Mouse (Mus musculus): Measurements from ENCODE around the gene Flt1. TPM values are rescaled to one million over a fixed set of nuclear protein-coding genes. Genes with fewer than 3 reads are reported as not detected.
A peak's percentile ranks its signal among the peaks of the same experiment; 100 is the strongest.

The Flt1 gene
- 11.5 and 13.0 TPM in 2 replicates for polyA plus RNA-seq (2014; fragmentation: Nextera tagmentation; extraction: Ambion mirVana)

- Histone ChIP-seq H3K4me3 (ENCODE audit: low read depth, low read length) (peak within 1 kb of the TSS; percentile 38), H3K9me3 (ENCODE audit: control insufficient read depth, low read depth, low read length) (no peaks in the 10 kb centered on the region), H3K4me1 (ENCODE audit: control insufficient read depth, insufficient read depth, low read length) (peaks cover 14% of the 10 kb centered on the region; the same call in 1 of the 2 replicates), H3K4me2 (replicated peaks; ENCODE audit: low read depth, low read length) (peak within 1 kb of the TSS; percentile 76), H3K27ac (ENCODE audit: low read length) (peak within 1 kb of the TSS; percentile 41; the same call in 1 of the 2 replicates), H3K9ac (replicated peaks; ENCODE audit: low read depth, low read length) (peak within 1 kb of the TSS; percentile 21; the same call in 1 of the 2 replicates), H3K36me3 (ENCODE audit: control insufficient read depth, insufficient read depth, low read length) (no peaks in the 10 kb centered on the region), H3K27me3 (ENCODE audit: control insufficient read depth, insufficient read depth, low read length) (peaks cover 47% of the 10 kb centered on the region)
- ATAC-seq (ENCODE audit: insufficient number of reproducible peaks, insufficient read depth, low FRiP score, low read depth), result peak; percentile 50; the same call in 1 of the 2 replicates
- WGBS, result under 1% methylated on average over 74 of the region's 82 CpGs
Measured at GRCm38 (mm10) chr5:147725831-147726700, at the start of gene Flt1. Gene Flt1, minus strand, starts transcription at chr5:147726011.

GRCm38 (mm10) chr5:147775222-147775621 lies 49.4 kb upstream of the Flt1 start:
- Histone ChIP-seq H3K9ac (replicated peaks; ENCODE audit: low read depth, low read length) (no peak overlapping the region), H3K4me2 (replicated peaks; ENCODE audit: low read depth, low read length) (no peak overlapping the region), H3K4me1 (ENCODE audit: control insufficient read depth, insufficient read depth, low read length) (no peaks in the 10 kb centered on the region), H3K4me3 (ENCODE audit: low read depth, low read length) (no peak overlapping the region), H3K9me3 (ENCODE audit: control insufficient read depth, low read depth, low read length) (no peaks in the 10 kb centered on the region), H3K27ac (ENCODE audit: low read length) (no peak overlapping the region), H3K27me3 (ENCODE audit: control insufficient read depth, insufficient read depth, low read length) (no peaks in the 10 kb centered on the region), H3K36me3 (ENCODE audit: control insufficient read depth, insufficient read depth, low read length) (no peaks in the 10 kb centered on the region)
- ATAC-seq (ENCODE audit: insufficient number of reproducible peaks, insufficient read depth, low FRiP score, low read depth), result no peak
- WGBS, result 80% methylated on average over 7 of the region's 7 CpGs

- ATAC-seq (ENCODE audit: insufficient number of reproducible peaks, insufficient read depth, low FRiP score, low read depth), result no peak
- H3K9me3 ChIP-seq (ENCODE audit: control insufficient read depth, low read depth, low read length), result no peaks in the 10 kb centered on the region
- no peak overlapping the region for H3K4me2 ChIP-seq (replicated peaks; ENCODE audit: low read depth, low read length)
- H3K27me3 ChIP-seq (ENCODE audit: control insufficient read depth, insufficient read depth, low read length), result no peaks in the 10 kb centered on the region
- no peak overlapping the region for H3K4me3 ChIP-seq (ENCODE audit: low read depth, low read length)
- no peaks in the 10 kb centered on the region for H3K4me1 ChIP-seq (ENCODE audit: control insufficient read depth, insufficient read depth, low read length)
- no peak overlapping the region for H3K27ac ChIP-seq (ENCODE audit: low read length)
- H3K36me3 ChIP-seq (ENCODE audit: control insufficient read depth, insufficient read depth, low read length), result no peaks in the 10 kb centered on the region
- WGBS, result 70% methylated on average over 6 of the region's 6 CpGs
- no peak overlapping the region for H3K9ac ChIP-seq (replicated peaks; ENCODE audit: low read depth, low read length)
Measured at GRCm38 (mm10) chr5:147769918-147770317, 44.1 kb upstream of the Flt1 start.

GRCm38 (mm10) chr5:147764061-147764460 lies 38.2 kb upstream of the Flt1 start:
- Histone ChIP-seq H3K36me3 (ENCODE audit: control insufficient read depth, insufficient read depth, low read length) (no peaks in the 10 kb centered on the region), H3K9ac (replicated peaks; ENCODE audit: low read depth, low read length) (no peak overlapping the region), H3K9me3 (ENCODE audit: control insufficient read depth, low read depth, low read length) (no peaks in the 10 kb centered on the region), H3K27ac (ENCODE audit: low read length) (no peak overlapping the region), H3K4me2 (replicated peaks; ENCODE audit: low read depth, low read length) (no peak overlapping the region), H3K4me1 (ENCODE audit: control insufficient read depth, insufficient read depth, low read length) (no peaks in the 10 kb centered on the region), H3K27me3 (ENCODE audit: control insufficient read depth, insufficient read depth, low read length) (no peaks in the 10 kb centered on the region), H3K4me3 (ENCODE audit: low read depth, low read length) (no peak overlapping the region)
- no peak for ATAC-seq (ENCODE audit: insufficient number of reproducible peaks, insufficient read depth, low FRiP score, low read depth)
- 94% methylated on average over 4 of the region's 4 CpGs for WGBS

GRCm38 (mm10) chr5:147761984-147762383 lies 36.2 kb upstream of the Flt1 start:
- Histone ChIP-seq H3K27ac (ENCODE audit: low read length) (no peak overlapping the region), H3K4me3 (ENCODE audit: low read depth, low read length) (no peak overlapping the region), H3K9me3 (ENCODE audit: control insufficient read depth, low read depth, low read length) (no peaks in the 10 kb centered on the region), H3K36me3 (ENCODE audit: control insufficient read depth, insufficient read depth, low read length) (no peaks in the 10 kb centered on the region), H3K27me3 (ENCODE audit: control insufficient read depth, insufficient read depth, low read length) (no peaks in the 10 kb centered on the region), H3K4me2 (replicated peaks; ENCODE audit: low read depth, low read length) (no peak overlapping the region), H3K9ac (replicated peaks; ENCODE audit: low read depth, low read length) (no peak overlapping the region), H3K4me1 (ENCODE audit: control insufficient read depth, insufficient read depth, low read length) (no peaks in the 10 kb centered on the region)
- ATAC-seq (ENCODE audit: insufficient number of reproducible peaks, insufficient read depth, low FRiP score, low read depth), result no peak
- WGBS, result 19% methylated on average over 8 of the region's 8 CpGs

- Histone ChIP-seq H3K9me3 (ENCODE audit: control insufficient read depth, low read depth, low read length) (no peaks in the 10 kb centered on the region), H3K27ac (ENCODE audit: low read length) (no peak overlapping the region), H3K9ac (replicated peaks; ENCODE audit: low read depth, low read length) (no peak overlapping the region), H3K36me3 (ENCODE audit: control insufficient read depth, insufficient read depth, low read length) (no peaks in the 10 kb centered on the region), H3K4me1 (ENCODE audit: control insufficient read depth, insufficient read depth, low read length) (no peaks in the 10 kb centered on the region), H3K27me3 (ENCODE audit: control insufficient read depth, insufficient read depth, low read length) (no peaks in the 10 kb centered on the region), H3K4me2 (replicated peaks; ENCODE audit: low read depth, low read length) (no peak overlapping the region), H3K4me3 (ENCODE audit: low read depth, low read length) (no peak overlapping the region)
- no peak for ATAC-seq (ENCODE audit: insufficient number of reproducible peaks, insufficient read depth, low FRiP score, low read depth)
- WGBS, result 17% methylated on average over 9 of the region's 9 CpGs
Measured at GRCm38 (mm10) chr5:147761275-147761674, 35.5 kb upstream of the Flt1 start.

- no peaks in the 10 kb centered on the region for H3K9me3 ChIP-seq (ENCODE audit: control insufficient read depth, low read depth, low read length)
- H3K27ac ChIP-seq (ENCODE audit: low read length), result no peak overlapping the region
- H3K4me3 ChIP-seq (ENCODE audit: low read depth, low read length), result no peak overlapping the region
- H3K9ac ChIP-seq (replicated peaks; ENCODE audit: low read depth, low read length), result no peak overlapping the region
- ATAC-seq (ENCODE audit: insufficient number of reproducible peaks, insufficient read depth, low FRiP score, low read depth), result no peak
- no peaks in the 10 kb centered on the region for H3K27me3 ChIP-seq (ENCODE audit: control insufficient read depth, insufficient read depth, low read length)
- H3K4me2 ChIP-seq (replicated peaks; ENCODE audit: low read depth, low read length), result peak overlapping the region; percentile 6; the same call in 1 of the 2 replicates
- H3K4me1 ChIP-seq (ENCODE audit: control insufficient read depth, insufficient read depth, low read length), result no peaks in the 10 kb centered on the region
- no peaks in the 10 kb centered on the region for H3K36me3 ChIP-seq (ENCODE audit: control insufficient read depth, insufficient read depth, low read length)
- 70% methylated on average over 9 of the region's 9 CpGs for WGBS
Measured at GRCm38 (mm10) chr5:147758640-147759319, 33.0 kb upstream of the Flt1 start.

- H3K27me3 ChIP-seq (ENCODE audit: control insufficient read depth, insufficient read depth, low read length), result no peaks in the 10 kb centered on the region
- ATAC-seq (ENCODE audit: insufficient number of reproducible peaks, insufficient read depth, low FRiP score, low read depth), result no peak
- peaks cover 4% of the 10 kb centered on the region; the same call in 1 of the 2 replicates for H3K4me1 ChIP-seq (ENCODE audit: control insufficient read depth, insufficient read depth, low read length)
- 53% methylated on average over 12 of the region's 12 CpGs for WGBS
- H3K4me3 ChIP-seq (ENCODE audit: low read depth, low read length), result no peak overlapping the region
- no peaks in the 10 kb centered on the region for H3K9me3 ChIP-seq (ENCODE audit: control insufficient read depth, low read depth, low read length)
- H3K9ac ChIP-seq (replicated peaks; ENCODE audit: low read depth, low read length), result no peak overlapping the region
- no peaks in the 10 kb centered on the region for H3K36me3 ChIP-seq (ENCODE audit: control insufficient read depth, insufficient read depth, low read length)
- H3K27ac ChIP-seq (ENCODE audit: low read length), result no peak overlapping the region
- H3K4me2 ChIP-seq (replicated peaks; ENCODE audit: low read depth, low read length), result peak overlapping the region; percentile 6; the same call in 1 of the 2 replicates
Measured at GRCm38 (mm10) chr5:147757832-147758587, 32.2 kb upstream of the Flt1 start.
